Mouse (Mus musculus): Measurements from ENCODE around the gene Syn3. TPM values are rescaled to one million over a fixed set of nuclear protein-coding genes. Genes with fewer than 3 reads are reported as not detected.
A peak's percentile ranks its signal among the peaks of the same experiment; 100 is the strongest.

The Syn3 gene
- polyA plus RNA-seq, 1 experiment = 25.2 TPM

GRCm38 (mm10) chr10:86188614-86189013 is 310.1 kb downstream of the Syn3 start:
- DNase-seq (ENCODE audit: low read depth) = no peak
- TF ChIP-seq CTCF (IDR thresholded peaks at IDR 0.05; ENCODE audit: borderline replicate concordance, extremely low read depth, insufficient read depth, insufficient read length) (no peak), POLR2A (IDR thresholded peaks at IDR 0.05; ENCODE audit: borderline replicate concordance, extremely low read depth, insufficient read depth, insufficient read length, poor library complexity, severe bottlenecking) (no peak)

- no peak for DNase-seq (ENCODE audit: low read depth)
- TF ChIP-seq CTCF (IDR thresholded peaks at IDR 0.05; ENCODE audit: borderline replicate concordance, extremely low read depth, insufficient read depth, insufficient read length) = no peak
- TF ChIP-seq POLR2A (IDR thresholded peaks at IDR 0.05; ENCODE audit: borderline replicate concordance, extremely low read depth, insufficient read depth, insufficient read length, poor library complexity, severe bottlenecking) = no peak
Observed at GRCm38 (mm10) chr10:86187881-86188280, 310.8 kb downstream of the Syn3 start.

DNA sequence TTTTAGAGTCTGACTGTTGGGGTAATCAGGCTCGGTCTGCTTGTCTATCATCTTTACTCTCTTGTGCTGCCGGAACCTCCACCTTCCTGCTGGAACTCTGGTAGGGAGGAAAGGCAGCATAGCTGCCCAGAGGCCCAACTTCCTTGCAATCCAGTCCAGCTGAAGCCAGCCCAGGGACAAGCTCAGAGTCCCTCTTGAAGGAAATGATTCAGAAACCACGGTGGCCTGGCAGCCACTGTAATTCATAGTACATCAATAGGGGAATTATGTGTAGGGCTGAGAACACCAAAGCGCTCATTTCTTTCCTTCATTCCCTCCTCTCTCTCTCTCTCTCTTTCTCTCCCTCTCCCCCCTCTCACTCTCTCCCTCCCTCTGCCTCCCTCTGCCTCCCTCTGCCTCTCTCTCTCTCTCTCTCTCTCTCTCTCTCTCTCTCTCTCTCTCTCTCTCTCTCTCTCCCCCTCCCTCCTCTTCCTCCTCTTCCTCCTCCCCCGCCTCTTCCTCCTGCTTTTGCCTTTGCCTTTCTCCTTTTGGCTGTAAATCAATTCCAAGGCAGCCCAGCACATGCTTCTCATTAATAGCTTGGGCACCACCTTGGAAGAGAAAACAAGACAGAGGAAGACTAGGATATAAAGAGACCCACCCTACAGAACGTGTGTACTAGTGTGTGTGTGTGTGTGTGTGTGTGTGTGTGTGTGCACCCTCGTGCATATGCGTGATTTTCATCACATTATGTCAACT is 315.4 kb downstream of the Syn3 start:
- no peak for DNase-seq (ENCODE audit: low read depth)
- no peak for TF ChIP-seq CTCF (IDR thresholded peaks at IDR 0.05; ENCODE audit: borderline replicate concordance, extremely low read depth, insufficient read depth, insufficient read length)
- TF ChIP-seq POLR2A (IDR thresholded peaks at IDR 0.05; ENCODE audit: borderline replicate concordance, extremely low read depth, insufficient read depth, insufficient read length, poor library complexity, severe bottlenecking) = no peak

GRCm38 (mm10) chr10:86182183-86182805 is 316.4 kb downstream of the Syn3 start:
- DNase-seq (ENCODE audit: low read depth) = peak; percentile 50
- TF ChIP-seq POLR2A (IDR thresholded peaks at IDR 0.05; ENCODE audit: borderline replicate concordance, extremely low read depth, insufficient read depth, insufficient read length, poor library complexity, severe bottlenecking) (no peak), CTCF (IDR thresholded peaks at IDR 0.05; ENCODE audit: borderline replicate concordance, extremely low read depth, insufficient read depth, insufficient read length) (peak; percentile 58)

- no peak for DNase-seq (ENCODE audit: low read depth)
- TF ChIP-seq POLR2A (IDR thresholded peaks at IDR 0.05; ENCODE audit: borderline replicate concordance, extremely low read depth, insufficient read depth, insufficient read length, poor library complexity, severe bottlenecking) (no peak), CTCF (IDR thresholded peaks at IDR 0.05; ENCODE audit: borderline replicate concordance, extremely low read depth, insufficient read depth, insufficient read length) (no peak)
Observed at GRCm38 (mm10) chr10:86176411-86176810, 322.3 kb downstream of the Syn3 start.

DNA sequence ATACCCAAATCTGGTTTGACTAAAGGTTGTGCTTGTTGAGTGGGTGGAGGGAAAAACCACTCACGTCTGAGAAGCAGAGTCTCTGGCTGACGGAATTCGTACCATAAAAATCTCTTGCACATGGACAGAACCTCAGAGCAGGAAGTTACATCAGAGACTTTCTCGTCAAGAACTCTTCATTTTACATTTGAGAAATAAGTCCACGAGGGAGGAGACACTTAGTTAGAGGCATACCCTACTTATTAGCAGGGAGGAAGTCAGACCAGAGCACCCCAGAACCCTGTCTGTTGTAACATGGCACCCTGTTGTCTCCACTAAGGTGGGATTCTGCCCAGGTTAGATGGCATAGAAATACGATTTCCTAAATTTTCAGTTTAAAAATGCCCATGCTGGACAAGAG is 324.7 kb downstream of the Syn3 start:
- TF ChIP-seq POLR2A (IDR thresholded peaks at IDR 0.05; ENCODE audit: borderline replicate concordance, extremely low read depth, insufficient read depth, insufficient read length, poor library complexity, severe bottlenecking) (no peak), CTCF (IDR thresholded peaks at IDR 0.05; ENCODE audit: borderline replicate concordance, extremely low read depth, insufficient read depth, insufficient read length) (no peak)
- no peak for DNase-seq (ENCODE audit: low read depth)

- DNase-seq (ENCODE audit: low read depth) = no peak
- TF ChIP-seq CTCF (IDR thresholded peaks at IDR 0.05; ENCODE audit: borderline replicate concordance, extremely low read depth, insufficient read depth, insufficient read length) (no peak), POLR2A (IDR thresholded peaks at IDR 0.05; ENCODE audit: borderline replicate concordance, extremely low read depth, insufficient read depth, insufficient read length, poor library complexity, severe bottlenecking) (no peak)
Observed at GRCm38 (mm10) chr10:86173284-86173683, 325.4 kb downstream of the Syn3 start.

- TF ChIP-seq POLR2A (IDR thresholded peaks at IDR 0.05; ENCODE audit: borderline replicate concordance, extremely low read depth, insufficient read depth, insufficient read length, poor library complexity, severe bottlenecking) = no peak
- no peak for TF ChIP-seq CTCF (IDR thresholded peaks at IDR 0.05; ENCODE audit: borderline replicate concordance, extremely low read depth, insufficient read depth, insufficient read length)
- DNase-seq (ENCODE audit: low read depth) = no peak
Observed at GRCm38 (mm10) chr10:86171246-86171645, 327.4 kb downstream of the Syn3 start.

DNA sequence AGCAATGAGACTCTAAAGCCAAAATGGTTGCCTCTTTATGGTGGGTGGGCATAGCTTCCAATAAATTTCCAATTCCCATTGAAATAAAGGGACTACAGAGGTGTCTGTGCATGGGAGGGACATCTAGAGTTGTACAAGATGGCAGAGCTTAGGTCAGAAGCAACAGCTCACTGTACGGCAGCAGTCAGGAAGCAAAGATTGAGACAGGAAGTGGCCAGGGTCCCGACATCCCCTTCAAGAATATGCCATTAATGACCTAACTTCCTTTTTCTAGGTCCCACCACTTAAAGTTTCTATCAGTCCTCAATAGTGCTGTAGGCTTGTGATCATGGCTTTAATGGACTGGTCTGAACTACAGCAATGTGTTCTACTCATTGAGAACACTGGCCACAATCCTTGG is 330.6 kb downstream of the Syn3 start:
- TF ChIP-seq POLR2A (IDR thresholded peaks at IDR 0.05; ENCODE audit: borderline replicate concordance, extremely low read depth, insufficient read depth, insufficient read length, poor library complexity, severe bottlenecking) (no peak), CTCF (IDR thresholded peaks at IDR 0.05; ENCODE audit: borderline replicate concordance, extremely low read depth, insufficient read depth, insufficient read length) (no peak)
- DNase-seq (ENCODE audit: low read depth) = no peak

GRCm38 (mm10) chr10:86166854-86167268 is 331.8 kb downstream of the Syn3 start:
- DNase-seq (ENCODE audit: low read depth) = peak; percentile 61
- TF ChIP-seq CTCF (IDR thresholded peaks at IDR 0.05; ENCODE audit: borderline replicate concordance, extremely low read depth, insufficient read depth, insufficient read length) (no peak), POLR2A (IDR thresholded peaks at IDR 0.05; ENCODE audit: borderline replicate concordance, extremely low read depth, insufficient read depth, insufficient read length, poor library complexity, severe bottlenecking) (no peak)

DNA sequence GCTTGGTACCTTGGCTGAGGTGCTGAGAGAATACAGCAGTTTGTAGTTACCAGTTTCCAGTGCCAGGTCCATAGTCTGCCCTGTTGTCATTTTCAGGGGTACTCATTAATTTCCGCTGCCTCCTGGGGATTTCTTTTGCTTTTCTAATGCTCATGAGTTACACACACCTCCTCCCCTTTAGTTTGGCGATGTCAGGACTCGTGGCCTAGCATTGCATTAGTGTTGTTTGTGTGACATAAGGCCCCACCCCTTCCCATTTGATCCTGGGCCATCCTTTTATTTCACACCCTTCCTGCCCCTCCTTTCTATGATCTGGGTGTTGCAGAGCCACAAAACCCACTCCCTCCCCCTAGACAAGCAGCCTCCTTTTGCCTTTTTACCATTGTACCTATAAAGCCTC is 334.6 kb downstream of the Syn3 start:
- DNase-seq (ENCODE audit: low read depth) = no peak

More for the DNA sequence above, 334.6 kb downstream of the Syn3 start:
- TF ChIP-seq CTCF (IDR thresholded peaks at IDR 0.05; ENCODE audit: borderline replicate concordance, extremely low read depth, insufficient read depth, insufficient read length) = no peak
- no peak for TF ChIP-seq POLR2A (IDR thresholded peaks at IDR 0.05; ENCODE audit: borderline replicate concordance, extremely low read depth, insufficient read depth, insufficient read length, poor library complexity, severe bottlenecking)
